Mouse (Mus musculus) R1 (cell line): ENCODE results near the gene Prpf18.
A peak's percentile ranks its signal among the peaks of the same experiment; 100 is the strongest.

ENCODE experiments used
- DNase-seq: peaks from one replicate; pipeline ENCODE4 v3.0.0-alpha.2; 2018; ENCODE audit warnings: low read depth, low spot score

Gene Prpf18

GRCm38 (mm10) chr2:4575975-4576374, 75.9 kb downstream of the Prpf18 start:
- DNase-seq = no peak

GRCm38 (mm10) chr2:4575163-4575562, 76.8 kb downstream of the Prpf18 start:
- peak; percentile 96 for DNase-seq

GRCm38 (mm10) chr2:4574251-4574650, 77.7 kb downstream of the Prpf18 start:
- DNase-seq = peak; percentile 40

- peak; percentile 43 for DNase-seq
Measured at GRCm38 (mm10) chr2:4573386-4573785, 78.5 kb downstream of the Prpf18 start.

- DNase-seq = no peak
Measured at GRCm38 (mm10) chr2:4572498-4573263, 79.2 kb downstream of the Prpf18 start.
